Mouse (Mus musculus) kidney, postnatal 25 days (tissue): ENCODE data around the gene Ndfip2.

Source experiments
- DNase-seq, 2 experiments: peaks; one replicate each; pipeline ENCODE4 v3.0.0; 2021; ENCODE audit warnings: mixed read lengths in 2 of 2

The Ndfip2 gene

GRCm38 (mm10) chr14:105287972-105288371 is 29.6 kb downstream of the Ndfip2 start:
- no peak for DNase-seq

GRCm38 (mm10) chr14:105288529-105288928 is 30.2 kb downstream of the Ndfip2 start:
- DNase-seq, result no peak

GRCm38 (mm10) chr14:105292139-105292538 is 33.8 kb downstream of the Ndfip2 start:
- no peak for DNase-seq

- no peak for DNase-seq
Observed at GRCm38 (mm10) chr14:105293777-105294176, 35.4 kb downstream of the Ndfip2 start.

- DNase-seq, result no peak
Observed at GRCm38 (mm10) chr14:105295820-105296582, 37.6 kb downstream of the Ndfip2 start.

- DNase-seq, result no peak
Observed at GRCm38 (mm10) chr14:105299744-105300255, 41.4 kb downstream of the Ndfip2 start.

- no peak for DNase-seq
Observed at GRCm38 (mm10) chr14:105300551-105300950, 42.2 kb downstream of the Ndfip2 start.

GRCm38 (mm10) chr14:105302708-105303107 is 44.3 kb downstream of the Ndfip2 start:
- DNase-seq, result no peak

- DNase-seq, result no peak
Observed at GRCm38 (mm10) chr14:105307716-105308115, 49.3 kb downstream of the Ndfip2 start.

- no peak for DNase-seq
Observed at GRCm38 (mm10) chr14:105312366-105312765, 54.0 kb downstream of the Ndfip2 start.

GRCm38 (mm10) chr14:105312944-105313343 is 54.6 kb downstream of the Ndfip2 start:
- DNase-seq, result no peak

GRCm38 (mm10) chr14:105313877-105314276 is 55.5 kb downstream of the Ndfip2 start:
- peak in 1 of 2 experiments; percentile 36 for DNase-seq

- no peak for DNase-seq
Observed at GRCm38 (mm10) chr14:105321712-105322111, 63.3 kb downstream of the Ndfip2 start.

- DNase-seq, result no peak
Observed at GRCm38 (mm10) chr14:105322829-105323228, 64.5 kb downstream of the Ndfip2 start.

- DNase-seq, result no peak
Observed at GRCm38 (mm10) chr14:105323448-105323847, 65.1 kb downstream of the Ndfip2 start.

- peak; percentile 66 to 83 for DNase-seq
Observed at GRCm38 (mm10) chr14:105328397-105329302, 70.3 kb downstream of the Ndfip2 start.

GRCm38 (mm10) chr14:105333475-105334094 is 75.2 kb downstream of the Ndfip2 start:
- no peak for DNase-seq

GRCm38 (mm10) chr14:105341765-105342164 is 83.4 kb downstream of the Ndfip2 start:
- no peak for DNase-seq

GRCm38 (mm10) chr14:105354121-105354520 is 95.7 kb downstream of the Ndfip2 start:
- no peak for DNase-seq
